Mouse (Mus musculus) retina, embryonic 14.5 days (tissue): Measurements from ENCODE around the gene Kcnj14.

Source experiments
- DNase-seq: peaks from one replicate; pipeline ENCODE4 v3.0.0-alpha.2; 2015; ENCODE audit warnings: low spot score

Kcnj14 gene

GRCm38 (mm10) chr7:45824598-45824997 is at the start of gene Kcnj14:
Gene Kcnj14 (minus strand): TSS chr7:45824782.
- DNase-seq: no peak

GRCm38 (mm10) chr7:45873061-45873947 is 48.7 kb upstream of the Kcnj14 start:
- peak; percentile 69 for DNase-seq

GRCm38 (mm10) chr7:45872624-45873023 is 48.0 kb upstream of the Kcnj14 start, which contains the start of gene Kdelr1:
Gene Kdelr1 (plus strand): TSS chr7:45872772.
- DNase-seq: peak; percentile 97

GRCm38 (mm10) chr7:45870282-45871058 is 45.9 kb upstream of the Kcnj14 start:
- peak; percentile 30 for DNase-seq

GRCm38 (mm10) chr7:45869787-45870186 is 45.2 kb upstream of the Kcnj14 start:
- no peak for DNase-seq

GRCm38 (mm10) chr7:45869107-45869670 is 44.6 kb upstream of the Kcnj14 start:
- DNase-seq: no peak

GRCm38 (mm10) chr7:45867871-45868270 is 43.3 kb upstream of the Kcnj14 start:
- DNase-seq: no peak

GRCm38 (mm10) chr7:45865925-45866910 is 41.6 kb upstream of the Kcnj14 start:
- peak; percentile 92 for DNase-seq

- DNase-seq: no peak
These were observed 39.9 kb upstream of the Kcnj14 start for GRCm38 (mm10) chr7:45864435-45864834.

- no peak for DNase-seq
These were observed 38.2 kb upstream of the Kcnj14 start for GRCm38 (mm10) chr7:45862804-45863203.

GRCm38 (mm10) chr7:45859008-45859407 is 34.4 kb upstream of the Kcnj14 start:
- DNase-seq: no peak

- DNase-seq: peak; percentile 56
These were observed 32.6 kb upstream of the Kcnj14 start for GRCm38 (mm10) chr7:45856950-45857901.

GRCm38 (mm10) chr7:45853089-45853488 is 28.5 kb upstream of the Kcnj14 start:
- DNase-seq: no peak

GRCm38 (mm10) chr7:45850661-45851060 is 26.1 kb upstream of the Kcnj14 start:
- DNase-seq: no peak

GRCm38 (mm10) chr7:45848447-45849027 is 24.0 kb upstream of the Kcnj14 start:
- no peak for DNase-seq

GRCm38 (mm10) chr7:45842950-45843744 is 18.6 kb upstream of the Kcnj14 start:
- no peak for DNase-seq

GRCm38 (mm10) chr7:45833924-45834323 is 9.3 kb upstream of the Kcnj14 start:
- DNase-seq: no peak

- no peak for DNase-seq
These were observed 8.7 kb upstream of the Kcnj14 start for GRCm38 (mm10) chr7:45833148-45833790.
